Mouse (Mus musculus) limb, embryonic 11.5 days (tissue): ENCODE measurements around the gene Dlgap1. TPM values are rescaled to one million over a fixed set of nuclear protein-coding genes. Genes with fewer than 3 reads are reported as not detected.
"Not testable (repeated sequence)": the region's sequence is repeated elsewhere in the genome, so short reads cannot be mapped to it uniquely, and the experiment has no call there.

Experiments
- ATAC-seq: fragments of 200-750 bp; cut with Nextera tagmentation; 2 replicates; pipeline ENCODE4 v1.8.0; 2017; ENCODE audit warnings: low read depth; ENCODE audit not compliant: insufficient number of reproducible peaks, low FRiP score, low TSS enrichment
- DNase-seq: peaks from one replicate; pipeline ENCODE4 v3.0.0-alpha.2; 2015; ENCODE audit warnings: low spot score
- H3K27ac ChIP-seq: fragments of 300-500 bp; sonication (generic); replicated peaks from 2 replicates; pipeline ENCODE4 v1.5.1; 2014; ENCODE audit warnings: low read depth, mild to moderate bottlenecking, low read length
- H3K27me3 ChIP-seq: fragments of 300-500 bp; sonication (generic); 2 replicates; pipeline ENCODE4 v1.6.1; 2014; ENCODE audit warnings: mild to moderate bottlenecking, low read length, mixed read lengths; ENCODE audit not compliant: control insufficient read depth, insufficient read depth
- H3K36me3 ChIP-seq: fragments of 300-500 bp; sonication (generic); 2 replicates; pipeline ENCODE4 v1.6.1; 2014; ENCODE audit warnings: mild to moderate bottlenecking, low read length, moderate library complexity, mixed read lengths; ENCODE audit not compliant: control insufficient read depth, insufficient read depth
- H3K4me1 ChIP-seq: fragments of 300-500 bp; sonication (generic); 2 replicates; pipeline ENCODE4 v1.6.1; 2014; ENCODE audit warnings: low read length, mixed read lengths; ENCODE audit not compliant: control insufficient read depth, insufficient read depth
- H3K4me2 ChIP-seq: fragments of 300-500 bp; sonication (generic); 2 replicates; pipeline ENCODE4 v1.6.1; 2014; ENCODE audit warnings: low read depth, mild to moderate bottlenecking, moderate library complexity; ENCODE audit not compliant: severe bottlenecking
- H3K4me3 ChIP-seq: fragments of 300-500 bp; sonication (generic); 2 replicates; pipeline ENCODE4 v1.5.1; 2014; ENCODE audit warnings: low read depth, low read length
- H3K9ac ChIP-seq: fragments of 300-500 bp; sonication (generic); 2 replicates; pipeline ENCODE4 v1.6.1; 2014; ENCODE audit warnings: mild to moderate bottlenecking, low read length
- H3K9me3 ChIP-seq: fragments of 300-500 bp; sonication (generic); 2 replicates; pipeline ENCODE4 v1.6.1; 2016; ENCODE audit warnings: low read length; ENCODE audit not compliant: control insufficient read depth
- WGBS: fragments of 180-500 bp; shearing (Covaris S2); extraction: QIAGEN DNeasy Blood & Tissue Kit; methylation state at CpG from one replicate; pipeline ENCODE4 v1.1.7; 2014; 5-methylcytosine and 5-hydroxymethylcytosine counted together
- polyA plus RNA-seq: library from polyadenylated mRNA; unstranded; fragments of >200 nt; fragmentation: Nextera tagmentation; extraction: Ambion mirVana; gene quantifications from 2 replicates; pipeline ENCODE4 v1.2.1, GENCODE M21; 2014

Dlgap1 gene
- polyA plus RNA-seq, 1 experiment from 2014 or later: 0.65 TPM

- no peak overlapping the region for H3K4me2 ChIP-seq
- no peak for ATAC-seq
- WGBS: 90% methylated on average over 4 of the region's 4 CpGs
- H3K27me3 ChIP-seq: no peaks in the 10 kb centered on the region
- no peak for DNase-seq
- no peaks in the 10 kb centered on the region for H3K9me3 ChIP-seq
- H3K4me1 ChIP-seq: no peaks in the 10 kb centered on the region
- no peaks in the 10 kb centered on the region for H3K36me3 ChIP-seq
- no peak overlapping the region for H3K4me3 ChIP-seq
- H3K27ac ChIP-seq: no peak overlapping the region
- H3K9ac ChIP-seq: no peak overlapping the region
These were observed 572.9 kb downstream of the Dlgap1 start for GRCm38 (mm10) chr17:70541816-70542215.

- Histone ChIP-seq H3K4me2 (no peak overlapping the region), H3K27me3 (no peaks in the 10 kb centered on the region), H3K36me3 (no peaks in the 10 kb centered on the region), H3K4me3 (no peak overlapping the region), H3K9me3 (no peaks in the 10 kb centered on the region; the same call in 1 of the 2 replicates), H3K4me1 (no peaks in the 10 kb centered on the region), H3K27ac (no peak overlapping the region), H3K9ac (no peak overlapping the region)
- no peak for ATAC-seq
- no peak for DNase-seq
- WGBS: 93% methylated on average over 4 of the region's 4 CpGs
These were observed 581.9 kb downstream of the Dlgap1 start for GRCm38 (mm10) chr17:70550793-70551192.

GRCm38 (mm10) chr17:70561547-70561946 lies 592.7 kb downstream of the Dlgap1 start:
- Histone ChIP-seq H3K4me2 (no peak overlapping the region), H3K9ac (no peak overlapping the region), H3K4me3 (no peak overlapping the region), H3K27ac (no peak overlapping the region), H3K36me3 (no peaks in the 10 kb centered on the region), H3K9me3 (no peaks in the 10 kb centered on the region), H3K27me3 (no peaks in the 10 kb centered on the region), H3K4me1 (no peaks in the 10 kb centered on the region; the same call in 1 of the 2 replicates)
- ATAC-seq (peak; percentile 76; the same call in 1 of the 2 replicates), DNase-seq (peak; percentile 34)
- 40% methylated on average over 7 of the region's 7 CpGs for WGBS

GRCm38 (mm10) chr17:70570848-70571247 lies 602.0 kb downstream of the Dlgap1 start:
- no peak for DNase-seq
- Histone ChIP-seq H3K36me3 (no peaks in the 10 kb centered on the region), H3K27me3 (no peaks in the 10 kb centered on the region), H3K4me1 (no peaks in the 10 kb centered on the region), H3K4me3 (no peak overlapping the region), H3K4me2 (no peak overlapping the region), H3K9ac (no peak overlapping the region), H3K27ac (no peak overlapping the region), H3K9me3 (no peaks in the 10 kb centered on the region)
- ATAC-seq: no peak
- WGBS: 86% methylated on average over 5 of the region's 5 CpGs

GRCm38 (mm10) chr17:70583042-70583441 lies 614.2 kb downstream of the Dlgap1 start:
- Histone ChIP-seq H3K9me3 (no peaks in the 10 kb centered on the region), H3K27me3 (no peaks in the 10 kb centered on the region), H3K9ac (no peak overlapping the region), H3K4me3 (no peak overlapping the region), H3K36me3 (no peaks in the 10 kb centered on the region), H3K27ac (no peak overlapping the region), H3K4me1 (no peaks in the 10 kb centered on the region), H3K4me2 (no peak overlapping the region)
- DNase-seq (no peak), ATAC-seq (no peak)
- WGBS: 79% methylated on average over 8 of the region's 8 CpGs

GRCm38 (mm10) chr17:70586735-70587425 lies 618.0 kb downstream of the Dlgap1 start:
- Histone ChIP-seq H3K4me1 (no peaks in the 10 kb centered on the region), H3K9ac (no peak overlapping the region), H3K27me3 (no peaks in the 10 kb centered on the region), H3K36me3 (no peaks in the 10 kb centered on the region), H3K9me3 (no peaks in the 10 kb centered on the region), H3K27ac (no peak overlapping the region), H3K4me2 (no peak overlapping the region), H3K4me3 (no peak overlapping the region)
- 89% methylated on average over 13 of the region's 13 CpGs for WGBS
- DNase-seq (no peak), ATAC-seq (no peak)

- DNase-seq, ATAC-seq, H3K4me1 ChIP-seq, H3K27ac ChIP-seq, H3K27me3 ChIP-seq, H3K9me3 ChIP-seq, H3K9ac ChIP-seq, H3K36me3 ChIP-seq, H3K4me2 ChIP-seq, H3K4me3 ChIP-seq: not testable (repeated sequence)
- WGBS: 74% methylated on average over 2 of the region's 4 CpGs
These were observed 619.2 kb downstream of the Dlgap1 start for GRCm38 (mm10) chr17:70587975-70588630.

- ATAC-seq: no peak
- Histone ChIP-seq H3K4me1 (no peaks in the 10 kb centered on the region), H3K4me2 (no peak overlapping the region), H3K27me3 (no peaks in the 10 kb centered on the region), H3K9ac (no peak overlapping the region), H3K36me3 (no peaks in the 10 kb centered on the region), H3K27ac (no peak overlapping the region), H3K9me3 (no peaks in the 10 kb centered on the region), H3K4me3 (no peak overlapping the region)
- DNase-seq: no peak
- 75% methylated on average over 6 of the region's 6 CpGs for whole genome bisulfite sequencing
These were observed 619.8 kb downstream of the Dlgap1 start for GRCm38 (mm10) chr17:70588691-70589090.
